Mouse (Mus musculus): ENCODE results near the gene Borcs5.
A peak's percentile ranks its signal among the peaks of the same experiment; 100 is the strongest.

Borcs5 gene

GRCm38 (mm10) chr6:134703053-134703690 lies 63.9 kb downstream of the Borcs5 start:
- Histone ChIP-seq H3K9me3 (ENCODE audit: low read length) (no peaks in the 10 kb centered on the region), H3K4me3 (replicated peaks; ENCODE audit: low read length) (no peak overlapping the region), H3K36me3 (ENCODE audit: insufficient read depth, low read length) (peaks cover 4% of the 10 kb centered on the region; the same call in 1 of the 2 replicates), H3K27me3 (ENCODE audit: insufficient read depth, low read length) (no peaks in the 10 kb centered on the region), H3K4me1 (replicated peaks; ENCODE audit: low read depth, low read length) (peaks cover 19% of the 10 kb centered on the region)
- TF ChIP-seq NANOG (IDR thresholded peaks at IDR 0.05; ENCODE audit: borderline replicate concordance, low read length) (no peak), POU5F1 (IDR thresholded peaks at IDR 0.05; ENCODE audit: borderline replicate concordance, low read length) (no peak), CTCF (conservative IDR thresholded peaks at IDR 0.05; ENCODE audit: low read length) (no peak)

GRCm38 (mm10) chr6:134706467-134706866 lies 67.2 kb downstream of the Borcs5 start:
- Histone ChIP-seq H3K4me3 (replicated peaks; ENCODE audit: low read length) (no peak overlapping the region), H3K9me3 (ENCODE audit: low read length) (no peaks in the 10 kb centered on the region), H3K27me3 (ENCODE audit: insufficient read depth, low read length) (no peaks in the 10 kb centered on the region), H3K4me1 (replicated peaks; ENCODE audit: low read depth, low read length) (peaks cover 20% of the 10 kb centered on the region), H3K36me3 (ENCODE audit: insufficient read depth, low read length) (peaks cover 4% of the 10 kb centered on the region; the same call in 1 of the 2 replicates)
- TF ChIP-seq NANOG (IDR thresholded peaks at IDR 0.05; ENCODE audit: borderline replicate concordance, low read length) (no peak), POU5F1 (IDR thresholded peaks at IDR 0.05; ENCODE audit: borderline replicate concordance, low read length) (no peak), CTCF (conservative IDR thresholded peaks at IDR 0.05; ENCODE audit: low read length) (no peak)

DNA sequence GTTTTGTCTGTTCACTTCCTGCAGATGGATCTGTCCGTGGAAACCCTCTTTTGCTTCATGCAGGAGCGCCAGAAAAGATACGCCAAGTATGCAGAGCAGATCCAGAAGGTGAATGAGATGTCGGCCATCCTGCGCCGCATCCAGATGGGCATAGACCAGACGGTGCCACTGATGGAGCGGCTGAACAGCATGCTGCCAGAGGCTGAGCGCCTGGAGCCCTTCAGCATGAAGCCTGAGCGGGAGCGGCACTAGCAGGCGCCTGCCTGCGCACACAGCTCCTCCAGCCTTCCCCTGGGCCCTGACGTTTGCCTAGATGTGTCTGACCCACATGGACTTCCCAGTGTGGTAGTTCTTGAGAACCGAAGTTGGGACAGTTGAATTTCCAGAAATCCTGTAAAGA lies 70.7 kb downstream of the Borcs5 start:
- no peaks in the 10 kb centered on the region for H3K9me3 ChIP-seq (ENCODE audit: low read length)
- TF ChIP-seq CTCF (conservative IDR thresholded peaks at IDR 0.05; ENCODE audit: low read length) (no peak), NANOG (IDR thresholded peaks at IDR 0.05; ENCODE audit: borderline replicate concordance, low read length) (no peak), POU5F1 (IDR thresholded peaks at IDR 0.05; ENCODE audit: borderline replicate concordance, low read length) (no peak)
- peaks cover 10% of the 10 kb centered on the region for H3K36me3 ChIP-seq (ENCODE audit: insufficient read depth, low read length)
- peak overlapping the region; percentile 57 for H3K4me3 ChIP-seq (replicated peaks; ENCODE audit: low read length)
- peaks cover 41% of the 10 kb centered on the region for H3K4me1 ChIP-seq (replicated peaks; ENCODE audit: low read depth, low read length)
- no peaks in the 10 kb centered on the region for H3K27me3 ChIP-seq (ENCODE audit: insufficient read depth, low read length)

GRCm38 (mm10) chr6:134713321-134713720 lies 74.0 kb downstream of the Borcs5 start:
- Histone ChIP-seq H3K27me3 (ENCODE audit: insufficient read depth, low read length) (no peaks in the 10 kb centered on the region), H3K9me3 (ENCODE audit: low read length) (no peaks in the 10 kb centered on the region), H3K4me3 (replicated peaks; ENCODE audit: low read length) (no peak overlapping the region), H3K36me3 (ENCODE audit: insufficient read depth, low read length) (peaks cover 38% of the 10 kb centered on the region), H3K4me1 (replicated peaks; ENCODE audit: low read depth, low read length) (peaks cover 41% of the 10 kb centered on the region)
- TF ChIP-seq CTCF (conservative IDR thresholded peaks at IDR 0.05; ENCODE audit: low read length) (no peak), NANOG (IDR thresholded peaks at IDR 0.05; ENCODE audit: borderline replicate concordance, low read length) (no peak), POU5F1 (IDR thresholded peaks at IDR 0.05; ENCODE audit: borderline replicate concordance, low read length) (no peak)

DNA sequence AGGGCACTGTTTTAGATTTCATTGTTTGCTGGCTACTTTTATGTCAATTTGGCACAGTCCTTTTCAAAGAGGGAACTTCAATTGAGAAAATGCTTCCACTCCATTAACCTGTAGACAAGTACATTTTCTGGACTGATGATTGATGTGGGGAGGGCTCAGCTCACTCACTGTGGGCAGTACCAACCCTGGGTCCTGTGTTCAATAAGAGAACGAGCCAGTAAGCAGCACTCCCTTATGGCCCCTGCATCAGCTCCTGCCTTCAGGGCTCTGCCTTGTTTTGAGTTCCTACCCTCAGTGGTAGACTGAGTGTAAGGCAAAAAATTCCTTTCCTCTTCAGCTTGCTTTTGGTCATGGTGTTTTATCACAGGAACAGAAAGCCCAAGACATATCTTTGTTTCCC lies 74.6 kb downstream of the Borcs5 start:
- peaks cover 44% of the 10 kb centered on the region for H3K36me3 ChIP-seq (ENCODE audit: insufficient read depth, low read length)
- no peak overlapping the region for H3K4me3 ChIP-seq (replicated peaks; ENCODE audit: low read length)
- H3K4me1 ChIP-seq (replicated peaks; ENCODE audit: low read depth, low read length): peaks cover 41% of the 10 kb centered on the region
- TF ChIP-seq CTCF (conservative IDR thresholded peaks at IDR 0.05; ENCODE audit: low read length) (no peak), NANOG (IDR thresholded peaks at IDR 0.05; ENCODE audit: borderline replicate concordance, low read length) (no peak), POU5F1 (IDR thresholded peaks at IDR 0.05; ENCODE audit: borderline replicate concordance, low read length) (no peak)
- no peaks in the 10 kb centered on the region for H3K9me3 ChIP-seq (ENCODE audit: low read length)
- no peaks in the 10 kb centered on the region for H3K27me3 ChIP-seq (ENCODE audit: insufficient read depth, low read length)

GRCm38 (mm10) chr6:134716168-134716587 lies 76.9 kb downstream of the Borcs5 start:
- H3K9me3 ChIP-seq (ENCODE audit: low read length): no peaks in the 10 kb centered on the region
- no peak overlapping the region for H3K4me3 ChIP-seq (replicated peaks; ENCODE audit: low read length)
- peaks cover 67% of the 10 kb centered on the region for H3K36me3 ChIP-seq (ENCODE audit: insufficient read depth, low read length)
- peaks cover 22% of the 10 kb centered on the region for H3K4me1 ChIP-seq (replicated peaks; ENCODE audit: low read depth, low read length)
- TF ChIP-seq POU5F1 (IDR thresholded peaks at IDR 0.05; ENCODE audit: borderline replicate concordance, low read length) (no peak), CTCF (conservative IDR thresholded peaks at IDR 0.05; ENCODE audit: low read length) (no peak), NANOG (IDR thresholded peaks at IDR 0.05; ENCODE audit: borderline replicate concordance, low read length) (no peak)
- H3K27me3 ChIP-seq (ENCODE audit: insufficient read depth, low read length): no peaks in the 10 kb centered on the region

GRCm38 (mm10) chr6:134717886-134718667 lies 78.8 kb downstream of the Borcs5 start:
- Histone ChIP-seq H3K4me1 (replicated peaks; ENCODE audit: low read depth, low read length) (peaks cover 9% of the 10 kb centered on the region), H3K36me3 (ENCODE audit: insufficient read depth, low read length) (peaks cover 77% of the 10 kb centered on the region)

GRCm38 (mm10) chr6:134718668-134719065 lies 79.4 kb downstream of the Borcs5 start:
- no peak overlapping the region for H3K4me3 ChIP-seq (replicated peaks; ENCODE audit: low read length)
- no peaks in the 10 kb centered on the region for H3K9me3 ChIP-seq (ENCODE audit: low read length)
- H3K27me3 ChIP-seq (ENCODE audit: insufficient read depth, low read length): no peaks in the 10 kb centered on the region
- H3K4me1 ChIP-seq (replicated peaks; ENCODE audit: low read depth, low read length): peaks cover 3% of the 10 kb centered on the region; the same call in 1 of the 2 replicates
- TF ChIP-seq NANOG (IDR thresholded peaks at IDR 0.05; ENCODE audit: borderline replicate concordance, low read length) (no peak), POU5F1 (IDR thresholded peaks at IDR 0.05; ENCODE audit: borderline replicate concordance, low read length) (no peak), CTCF (conservative IDR thresholded peaks at IDR 0.05; ENCODE audit: low read length) (no peak)
- H3K36me3 ChIP-seq (ENCODE audit: insufficient read depth, low read length): peaks cover 82% of the 10 kb centered on the region

More at GRCm38 (mm10) chr6:134717886-134718667, 78.8 kb downstream of the Borcs5 start:
- Histone ChIP-seq H3K9me3 (ENCODE audit: low read length) (no peaks in the 10 kb centered on the region), H3K4me3 (replicated peaks; ENCODE audit: low read length) (no peak overlapping the region), H3K27me3 (ENCODE audit: insufficient read depth, low read length) (no peaks in the 10 kb centered on the region)
- TF ChIP-seq POU5F1 (IDR thresholded peaks at IDR 0.05; ENCODE audit: borderline replicate concordance, low read length) (no peak), NANOG (IDR thresholded peaks at IDR 0.05; ENCODE audit: borderline replicate concordance, low read length) (no peak), CTCF (conservative IDR thresholded peaks at IDR 0.05; ENCODE audit: low read length) (no peak)

Data from E14TG2a.4 (cell line).